Mouse (Mus musculus) intestine, embryonic 15.5 days (tissue): ENCODE data around the gene Obox8. TPM values are rescaled to one million over a fixed set of nuclear protein-coding genes. Genes with fewer than 3 reads are reported as not detected.

Experiments used
- ATAC-seq: fragments of 200-750 bp; cut with Nextera tagmentation; 2 replicates; pipeline ENCODE4 v1.8.0; 2017; ENCODE audit warnings: moderate TSS enrichment, moderate library complexity
- H3K27ac ChIP-seq: fragments of 300-500 bp; sonication (generic); 2 replicates; pipeline ENCODE4 v1.5.1; 2015; ENCODE audit warnings: mild to moderate bottlenecking, inconsistent platforms
- H3K27me3 ChIP-seq: fragments of 300-500 bp; sonication (generic); replicated peaks from 2 replicates; pipeline ENCODE4 v1.6.1; 2015; ENCODE audit warnings: inconsistent platforms
- H3K36me3 ChIP-seq: fragments of 300-500 bp; sonication (generic); 2 replicates; pipeline ENCODE4 v1.6.1; 2015; ENCODE audit warnings: inconsistent platforms
- H3K4me1 ChIP-seq: fragments of 300-500 bp; sonication (generic); replicated peaks from 2 replicates; pipeline ENCODE4 v1.6.1; 2015; ENCODE audit warnings: inconsistent platforms
- H3K4me2 ChIP-seq: fragments of 300-500 bp; sonication (generic); replicated peaks from 2 replicates; pipeline ENCODE4 v1.6.1; 2015; ENCODE audit warnings: mild to moderate bottlenecking, inconsistent platforms
- H3K4me3 ChIP-seq: fragments of 300-500 bp; sonication (generic); replicated peaks from 2 replicates; pipeline ENCODE4 v1.5.1; 2015; ENCODE audit warnings: inconsistent platforms
- H3K9ac ChIP-seq: fragments of 300-500 bp; sonication (generic); 2 replicates; pipeline ENCODE4 v1.6.1; 2015; ENCODE audit warnings: inconsistent platforms
- H3K9me3 ChIP-seq: fragments of 300-500 bp; sonication (generic); 2 replicates; pipeline ENCODE4 v1.6.1; 2016; ENCODE audit warnings: inconsistent platforms
- WGBS: fragments of 180-500 bp; shearing (Covaris S2); methylation state at CpG from one replicate; pipeline ENCODE4 v1.1.7; 2015; 5-methylcytosine and 5-hydroxymethylcytosine counted together
- polyA plus RNA-seq: library from polyadenylated mRNA; unstranded; fragments of >200 nt; fragmentation: Nextera tagmentation; extraction: Ambion mirVana; gene quantifications from 2 replicates; pipeline ENCODE4 v1.2.1, GENCODE M21; 2015

The Obox8 gene
- not detected in 2 replicates for polyA plus RNA-seq

GRCm38 (mm10) chr7:14333457-14333856 is at the start of gene Obox8:
Obox8 (minus strand) TSS chr7:14333557.
- no peak for ATAC-seq
- no peak within 1 kb of the TSS for H3K9ac ChIP-seq
- H3K4me2 ChIP-seq, result no peak within 1 kb of the TSS
- H3K27ac ChIP-seq, result no peak within 1 kb of the TSS
- no peaks in the 10 kb centered on the region for H3K36me3 ChIP-seq
- no peaks in the 10 kb centered on the region for H3K4me1 ChIP-seq
- no peaks in the 10 kb centered on the region for H3K27me3 ChIP-seq
- WGBS, result 84% methylated on average over 2 of the region's 2 CpGs
- H3K4me3 ChIP-seq, result no peak within 1 kb of the TSS
- H3K9me3 ChIP-seq, result no peaks in the 10 kb centered on the region

DNA sequence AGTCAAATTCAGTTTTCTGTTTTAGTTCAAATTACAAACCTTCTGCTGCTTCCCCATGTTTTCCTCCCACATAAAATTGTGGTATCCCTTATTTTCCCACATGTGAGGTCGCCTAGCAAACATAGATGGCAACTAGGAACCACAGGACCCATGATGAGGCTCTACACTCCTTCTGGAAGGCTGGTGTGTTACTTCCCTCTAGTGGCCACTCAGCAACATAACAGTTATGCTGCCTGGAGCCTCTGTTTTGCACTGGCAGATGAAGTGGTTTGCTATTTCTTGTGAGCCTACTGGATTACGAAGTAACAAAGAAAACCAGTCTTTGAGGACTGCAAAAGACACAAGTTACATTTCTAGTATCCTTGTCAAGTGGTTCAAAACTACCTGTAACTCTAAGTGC is 16.1 kb downstream of the Obox8 start:
- Histone ChIP-seq H3K36me3 (no peaks in the 10 kb centered on the region), H3K4me3 (no peak overlapping the region), H3K9ac (no peak overlapping the region), H3K4me2 (no peak overlapping the region), H3K4me1 (no peaks in the 10 kb centered on the region), H3K27me3 (no peaks in the 10 kb centered on the region), H3K9me3 (no peaks in the 10 kb centered on the region), H3K27ac (no peak overlapping the region)
- ATAC-seq, result no peak
- WGBS, result 31% methylated on average over 2 of the region's 2 CpGs

DNA sequence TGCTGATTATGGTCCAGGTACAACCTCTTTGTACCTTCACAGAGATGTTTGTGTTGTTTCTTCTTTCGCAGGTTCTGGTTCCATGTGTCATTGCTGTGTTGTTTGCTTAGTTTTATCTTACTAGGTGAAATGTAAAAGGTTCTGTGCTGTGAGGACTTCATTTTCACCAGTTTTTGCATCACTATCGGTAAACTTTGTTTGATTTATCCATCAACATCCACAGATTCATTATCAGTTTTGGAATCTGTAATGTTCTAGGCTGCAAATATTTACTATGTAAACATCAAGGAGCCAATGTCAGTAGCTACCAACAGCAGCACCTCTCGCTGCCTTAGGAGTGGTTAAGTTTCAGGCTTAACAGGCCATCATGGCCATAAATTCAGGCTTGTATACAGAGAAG is 24.7 kb downstream of the Obox8 start:
- H3K4me2 ChIP-seq, result no peak overlapping the region
- 63% methylated on average over 3 of the region's 3 CpGs for WGBS
- H3K36me3 ChIP-seq, result no peaks in the 10 kb centered on the region
- no peak for ATAC-seq
- no peaks in the 10 kb centered on the region for H3K4me1 ChIP-seq
- no peaks in the 10 kb centered on the region for H3K9me3 ChIP-seq
- H3K9ac ChIP-seq, result no peak overlapping the region
- no peaks in the 10 kb centered on the region for H3K27me3 ChIP-seq
- no peak overlapping the region for H3K27ac ChIP-seq
- H3K4me3 ChIP-seq, result no peak overlapping the region

- Histone ChIP-seq H3K9ac (no peak overlapping the region), H3K4me2 (no peak overlapping the region), H3K27me3 (no peaks in the 10 kb centered on the region), H3K27ac (no peak overlapping the region), H3K36me3 (no peaks in the 10 kb centered on the region), H3K4me3 (no peak overlapping the region), H3K4me1 (no peaks in the 10 kb centered on the region), H3K9me3 (no peaks in the 10 kb centered on the region)
- WGBS, result 79% methylated on average over 6 of the region's 6 CpGs
- ATAC-seq, result no peak
Observed at GRCm38 (mm10) chr7:14307571-14307970, 25.8 kb downstream of the Obox8 start.

Other genes with a start within 250 kb of the Obox8 start
- gene Sult2a3, start 210.5 kb downstream of the Obox8 start, polyA plus RNA-seq, result not detected in 2 replicates
- not detected in 2 replicates for gene Sult2a6, start 78.7 kb downstream of the Obox8 start, polyA plus RNA-seq
- 0.06 TPM in 1 of 2 replicates, not detected in the other for gene Sult2a8, start 113.2 kb upstream of the Obox8 start, polyA plus RNA-seq
- not detected in 2 replicates for gene Sult2a7, start 160.7 kb upstream of the Obox8 start, polyA plus RNA-seq
- 0.09 and 0.15 TPM in 2 replicates for gene Vmn1r90, start 229.9 kb upstream of the Obox8 start, polyA plus RNA-seq